Mouse (Mus musculus) cerebellum, adult 9-10 months (tissue): ENCODE measurements around the gene Dlg2.

ENCODE experiments used
- DNase-seq: peaks from one replicate; pipeline ENCODE4 v3.0.0; 2022

Gene Dlg2

GRCm38 (mm10) chr7:92199131-92199530 lies 1722.7 kb downstream of the Dlg2 start:
- DNase-seq = no peak

DNA sequence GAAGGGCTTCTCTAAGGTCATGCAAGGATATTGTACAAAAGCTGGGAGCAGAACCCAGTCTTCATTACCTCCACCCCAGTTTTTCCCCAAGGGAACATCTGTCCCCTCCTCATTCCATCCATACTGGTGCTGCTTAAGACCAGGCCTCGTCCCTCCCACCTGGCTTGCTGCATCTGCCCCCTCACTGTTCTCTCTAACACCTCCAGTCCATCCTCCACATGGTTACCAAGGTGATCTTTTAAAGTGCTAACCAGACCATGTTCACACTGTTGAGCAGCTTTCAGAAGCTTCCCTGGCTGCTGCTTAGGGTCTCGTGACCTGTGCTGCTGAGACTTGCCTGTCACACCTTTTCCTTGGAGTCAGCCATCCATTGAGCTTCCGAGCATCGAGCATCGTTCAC lies 1734.2 kb downstream of the Dlg2 start:
- DNase-seq = no peak

DNA sequence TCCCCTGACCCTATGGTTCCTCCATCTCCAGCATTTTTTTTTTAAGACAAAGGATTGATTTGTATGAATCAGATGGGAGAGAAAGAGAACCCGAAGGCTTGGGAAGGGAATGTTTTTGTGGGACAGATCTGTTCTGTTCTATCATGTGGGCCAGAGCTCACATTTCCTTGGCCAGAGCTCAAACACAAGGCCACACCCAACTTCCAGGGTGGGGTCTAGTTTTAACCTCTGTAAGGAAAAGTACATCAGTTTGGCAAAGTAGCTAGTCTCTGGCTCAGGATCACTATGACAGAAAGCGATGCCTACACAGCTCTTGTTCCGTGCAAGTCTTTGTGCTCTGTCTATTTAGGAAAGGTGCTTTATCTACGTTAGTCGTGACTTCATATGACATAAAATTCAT lies 1737.3 kb downstream of the Dlg2 start:
- DNase-seq = no peak

DNA sequence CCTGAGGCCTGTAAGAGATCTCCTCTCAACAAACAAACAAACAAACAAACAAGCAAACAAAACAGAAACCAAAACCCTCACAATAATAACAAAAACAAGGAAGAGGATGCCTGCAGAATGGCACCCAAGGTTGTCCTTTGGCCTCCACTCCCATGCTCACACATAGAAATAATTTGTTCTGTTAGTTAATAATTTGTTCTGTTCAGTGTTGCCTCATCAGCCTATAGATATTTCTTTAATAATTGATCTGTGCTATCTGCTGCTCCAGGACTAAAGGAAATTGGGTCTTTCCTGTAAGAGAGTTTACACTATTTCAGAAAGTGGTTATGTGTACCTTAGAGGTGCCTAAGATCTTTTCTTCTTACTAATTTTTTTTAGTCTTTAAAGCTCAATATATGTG lies 1741.7 kb downstream of the Dlg2 start:
- DNase-seq = no peak

DNA sequence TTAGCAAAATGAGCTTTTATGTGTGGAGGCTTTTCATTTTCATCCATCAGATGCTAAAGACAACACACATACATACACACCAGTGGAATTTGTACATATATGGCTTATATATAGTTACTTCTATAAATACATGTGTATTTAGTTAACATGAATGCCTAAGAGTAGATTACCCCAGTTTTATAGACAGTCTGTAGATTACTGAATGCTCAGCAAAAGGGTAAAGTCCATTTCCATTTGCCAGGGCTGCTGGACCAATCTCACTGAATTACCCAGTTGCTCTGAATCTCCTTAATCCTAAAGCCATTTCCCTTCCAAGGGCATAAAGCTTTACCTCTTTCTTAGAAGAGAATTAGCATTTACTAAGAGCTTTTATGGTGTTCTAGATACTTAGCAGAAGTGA lies 1744.1 kb downstream of the Dlg2 start:
- no peak for DNase-seq

DNA sequence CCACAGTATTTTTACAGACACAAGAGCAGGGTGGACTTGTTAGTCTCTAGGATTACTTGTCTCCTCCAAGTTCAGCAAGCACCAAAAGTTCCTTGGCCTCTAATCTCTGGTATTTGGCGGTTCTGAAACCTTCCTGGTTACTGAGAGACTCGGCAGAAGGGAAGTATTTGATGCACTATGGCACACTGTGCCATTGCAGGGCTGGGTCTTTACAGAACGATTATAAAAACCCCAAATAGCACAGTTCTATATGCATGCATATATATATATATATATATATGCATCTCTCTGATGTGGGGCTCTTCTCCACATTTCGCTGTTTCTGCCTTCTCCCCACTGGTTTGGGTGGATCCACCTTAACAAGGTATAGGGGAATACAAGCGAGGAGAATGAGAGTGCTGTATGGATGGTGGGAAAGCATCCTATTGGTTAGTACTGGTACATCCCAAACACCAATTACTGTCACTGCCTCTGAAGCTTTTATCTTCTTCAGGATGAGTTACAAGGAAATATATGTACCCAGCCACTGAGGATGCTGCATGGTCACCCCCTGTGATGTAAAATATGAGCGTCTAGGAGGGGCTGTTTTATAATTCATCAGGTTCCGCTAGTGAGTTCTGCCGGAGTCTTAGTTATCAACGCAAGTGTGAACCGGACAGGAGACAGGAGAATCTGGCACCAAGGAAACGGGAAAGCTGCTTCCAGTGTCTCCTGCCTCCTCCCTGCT lies 1758.2 kb downstream of the Dlg2 start:
- DNase-seq = peak; percentile 82

- DNase-seq = peak; percentile 67
Measured at GRCm38 (mm10) chr7:92235541-92236031, 1759.1 kb downstream of the Dlg2 start.

GRCm38 (mm10) chr7:92240908-92241307 lies 1764.4 kb downstream of the Dlg2 start:
- DNase-seq = peak; percentile 90

DNA sequence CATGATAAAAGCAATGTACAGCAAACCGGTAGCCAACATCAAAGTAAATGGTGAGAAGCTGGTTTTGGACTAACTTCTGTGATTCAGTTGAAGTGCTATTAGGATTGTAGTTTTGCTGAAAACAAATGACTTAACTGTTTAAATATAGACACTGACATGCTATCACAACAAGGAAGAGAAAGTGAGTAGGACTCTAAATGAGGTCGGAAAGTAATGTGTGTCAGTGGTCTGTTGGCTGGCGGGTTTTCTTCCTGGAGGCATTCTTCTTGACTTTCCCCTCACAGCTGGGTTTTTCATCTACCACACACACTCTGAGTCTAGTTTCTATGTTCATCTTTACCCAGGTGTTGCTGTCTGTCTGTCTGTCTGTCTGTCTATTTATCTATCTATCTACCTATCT lies 1771.1 kb downstream of the Dlg2 start:
- no peak for DNase-seq

GRCm38 (mm10) chr7:92248619-92249018 lies 1772.1 kb downstream of the Dlg2 start:
- DNase-seq = no peak

GRCm38 (mm10) chr7:92258148-92258547 lies 1781.7 kb downstream of the Dlg2 start:
- no peak for DNase-seq

DNA sequence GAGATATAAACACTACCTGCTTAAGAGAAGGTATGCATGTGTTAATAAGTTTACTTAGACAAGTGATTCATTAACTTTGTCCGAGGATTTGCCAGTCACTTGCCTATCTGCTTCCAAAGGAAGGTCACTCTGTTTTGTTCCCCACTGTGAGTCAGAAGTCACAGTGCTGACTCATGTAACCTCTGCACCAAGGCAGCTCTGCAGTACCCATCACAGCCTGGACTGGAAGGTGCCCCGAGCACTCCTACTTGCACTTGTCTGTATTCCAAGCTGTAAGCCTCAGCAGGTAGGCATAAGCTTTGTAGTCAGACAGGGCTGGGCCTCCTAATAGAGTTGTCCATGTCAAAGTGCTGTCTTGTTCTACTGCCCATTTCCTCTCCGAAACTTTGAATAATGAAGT lies 1782.2 kb downstream of the Dlg2 start:
- no peak for DNase-seq

DNA sequence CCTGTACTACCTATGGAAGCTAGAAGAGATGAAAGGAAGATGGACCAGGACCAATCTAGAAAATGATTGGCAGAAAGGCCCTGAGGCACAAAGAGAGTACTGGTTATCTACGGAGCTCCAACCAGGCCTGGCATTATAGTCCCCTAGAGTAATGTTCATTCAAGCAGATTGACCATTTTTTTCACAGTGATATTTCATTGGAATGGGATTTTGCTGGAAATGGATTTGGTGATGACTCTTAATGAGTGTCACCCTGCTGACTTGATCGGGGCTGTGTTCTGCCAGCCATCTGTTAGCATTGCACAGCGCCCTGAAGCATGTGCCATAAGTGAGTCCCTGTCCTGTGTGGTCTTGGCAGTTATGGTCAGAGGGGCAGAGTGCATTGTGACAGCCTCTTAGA lies 1787.9 kb downstream of the Dlg2 start:
- DNase-seq = peak; percentile 94

GRCm38 (mm10) chr7:92264964-92265363 lies 1788.5 kb downstream of the Dlg2 start:
- DNase-seq = peak; percentile 84

DNA sequence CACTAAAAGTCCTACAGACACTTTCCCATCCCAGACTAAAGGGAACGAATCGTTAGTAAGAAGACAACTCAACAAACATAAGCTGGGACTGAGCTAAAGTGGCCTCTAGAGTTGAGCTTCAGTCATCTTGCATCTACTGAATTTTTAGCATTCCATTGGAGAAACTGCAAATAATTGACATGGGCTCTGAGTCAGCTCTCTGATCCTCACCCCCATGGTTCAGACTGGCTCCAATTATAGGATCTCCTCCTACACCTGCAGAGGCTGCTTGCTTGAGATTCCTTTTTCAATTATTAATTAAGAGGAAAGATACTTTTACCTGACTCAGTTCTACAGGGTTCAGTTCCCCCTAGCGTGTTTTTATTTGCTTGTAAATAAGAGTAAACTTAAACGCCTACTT lies 1798.9 kb downstream of the Dlg2 start:
- DNase-seq = no peak

GRCm38 (mm10) chr7:92277629-92278028 lies 1801.2 kb downstream of the Dlg2 start:
- no peak for DNase-seq

GRCm38 (mm10) chr7:92280925-92281324 lies 1804.5 kb downstream of the Dlg2 start:
- DNase-seq = no peak

DNA sequence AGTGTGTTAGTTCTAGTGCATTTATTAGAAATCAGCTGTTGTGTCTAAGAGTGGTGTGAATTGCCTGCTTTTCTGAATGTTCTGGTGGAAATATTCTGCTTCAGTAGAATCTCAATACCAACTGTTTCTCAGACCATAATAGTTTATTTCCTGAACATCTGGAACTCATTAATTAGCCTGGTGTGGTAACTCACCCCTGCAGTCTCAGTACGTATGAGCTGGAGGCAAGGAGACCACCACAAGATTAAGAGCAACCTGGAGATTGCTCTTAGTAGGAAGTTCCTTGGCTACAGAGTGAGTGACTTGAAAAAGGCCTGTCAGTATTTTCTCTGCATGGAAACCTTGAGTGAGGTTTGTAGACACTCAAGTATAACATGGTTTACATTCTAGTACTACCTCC lies 1810.6 kb downstream of the Dlg2 start:
- DNase-seq = no peak

- DNase-seq = no peak
Measured at GRCm38 (mm10) chr7:92288814-92289213, 1812.3 kb downstream of the Dlg2 start.

DNA sequence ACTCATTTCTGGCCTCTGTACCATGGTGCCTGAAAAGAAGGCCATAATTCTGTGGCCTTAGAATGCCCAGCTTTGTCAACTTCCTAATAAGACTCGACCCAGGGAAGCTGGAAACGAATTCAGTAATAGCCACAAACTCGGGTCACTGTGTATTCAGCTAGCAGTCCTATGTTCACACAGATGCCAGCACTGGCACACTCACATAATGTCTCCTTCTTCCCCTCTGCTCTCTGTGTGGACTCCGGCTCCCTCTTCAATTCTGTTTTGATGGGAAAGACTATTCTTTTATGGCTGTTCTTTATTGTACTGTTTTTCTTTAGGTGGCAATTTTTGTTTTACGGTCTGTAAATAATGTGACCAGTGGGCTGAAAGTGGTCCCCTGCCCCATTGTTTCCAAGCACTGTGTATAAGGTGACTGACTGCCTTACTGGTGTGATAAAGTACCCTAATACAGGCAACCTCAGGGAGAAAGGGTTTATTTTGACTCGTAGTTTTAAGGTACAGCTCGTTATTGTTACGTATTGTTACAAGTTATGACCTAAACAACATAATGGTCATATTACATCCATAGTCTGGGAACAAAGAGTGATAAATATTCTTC lies 1816.5 kb downstream of the Dlg2 start:
- DNase-seq = no peak

DNA sequence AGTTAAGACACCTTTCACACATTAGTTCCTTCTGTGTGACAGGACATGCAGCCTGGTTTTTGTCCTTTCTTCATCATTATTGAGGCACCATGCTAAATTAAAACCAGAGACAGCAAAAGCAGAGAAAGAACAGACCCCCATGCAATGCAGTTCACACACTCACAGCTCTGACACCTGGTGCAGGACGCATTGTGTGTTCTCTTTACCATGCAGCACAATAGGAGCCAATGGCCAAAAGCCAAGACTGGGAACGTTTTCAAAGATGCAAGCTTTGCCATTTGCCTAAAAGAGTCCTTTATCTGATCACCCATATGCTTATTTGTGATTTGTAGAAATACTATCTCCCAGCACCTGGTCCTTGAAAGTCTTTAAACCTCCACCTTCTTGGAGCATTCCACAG lies 1824.6 kb downstream of the Dlg2 start:
- peak; percentile 83 for DNase-seq

GRCm38 (mm10) chr7:92307634-92308033 lies 1831.2 kb downstream of the Dlg2 start:
- DNase-seq = no peak

- no peak for DNase-seq
Measured at GRCm38 (mm10) chr7:92308168-92308567, 1831.7 kb downstream of the Dlg2 start.

DNA sequence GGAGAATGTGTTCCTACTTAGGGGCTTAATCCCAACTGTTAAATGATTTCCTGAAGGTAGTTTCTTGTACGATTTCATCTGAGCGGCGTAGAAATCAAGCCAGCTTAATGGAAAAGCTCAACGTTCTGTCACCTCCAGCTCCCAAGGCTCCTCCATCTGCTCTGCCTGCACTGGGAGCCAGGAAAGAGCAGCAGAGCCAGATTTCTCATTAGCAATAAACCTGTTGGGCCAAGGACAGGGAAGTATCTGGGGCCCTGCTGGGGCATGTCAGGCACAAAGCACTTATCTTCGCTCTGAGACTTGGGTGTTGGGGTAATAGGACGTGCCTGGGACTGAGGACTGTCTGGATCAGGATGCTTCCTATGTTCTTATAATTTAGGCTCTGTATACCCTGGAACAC lies 1839.9 kb downstream of the Dlg2 start:
- DNase-seq = peak; percentile 95

DNA sequence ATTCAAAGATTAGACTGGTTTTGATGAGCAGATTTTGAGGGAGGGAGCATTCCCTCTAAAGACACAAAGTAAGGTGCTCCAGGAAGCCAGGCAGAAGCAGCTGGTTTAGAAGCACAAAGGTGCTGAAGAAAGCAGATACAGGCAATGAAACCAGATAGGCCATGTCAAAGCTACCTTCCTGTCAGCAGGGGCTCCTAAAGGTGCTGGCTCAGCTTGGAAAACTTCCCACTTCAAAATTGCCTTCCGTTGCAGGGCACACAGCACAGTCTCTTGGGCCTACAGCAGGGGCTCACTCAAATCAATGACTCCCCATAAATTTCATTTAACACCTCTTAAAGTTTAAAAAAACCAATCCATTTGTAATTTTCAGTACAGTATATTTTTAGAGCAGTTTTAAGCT lies 1843.0 kb downstream of the Dlg2 start:
- no peak for DNase-seq
